ENCODE assay signal across 8 mouse cellular contexts in genomic region chr15:81190011-81190629, GRCm38 (mm10). TPM values are rescaled to one million over a fixed set of nuclear protein-coding genes. Genes with fewer than 3 reads are reported as not detected.
DNase-seq lines count a peak whose midpoint lies in the region; ATAC-seq and TF ChIP-seq lines count a peak whose summit lies in the region.

No protein-coding gene starts in this region.

- peaks cover 0 to 2% of the 10 kb centered on the region in 2 experiments; a peak in 3 of 4 replicates for H3K4me1 ChIP-seq in ES-E14 (ENCODE audit: control insufficient read depth in 2 of 2, insufficient read depth in 2 of 2, low read length in 2 of 2, poor library complexity in 1 of 2)
- peaks cover 20% of the 10 kb centered on the region for H3K4me1 ChIP-seq in hindbrain, embryonic 12.5 days
- peaks cover 4 to 7% of the 10 kb centered on the region in 2 experiments; a peak in 3 of 4 replicates for H3K4me1 ChIP-seq in liver, embryonic 14.5 days (replicated peaks; ENCODE audit: control insufficient read depth in 2 of 2, insufficient read depth in 2 of 2, low read length in 1 of 2)
- H3K4me1 ChIP-seq in small intestine, adult 2 months (ENCODE audit: control insufficient read depth, insufficient read depth, insufficient read length, low read length) = peaks cover 5% of the 10 kb centered on the region; the same call in 1 of the 2 replicates

- TF ChIP-seq POLR2A in small intestine, adult 2 months (IDR thresholded peaks at IDR 0.05; ENCODE audit: low read depth, low read length) = no peak

- peak overlapping the region; percentile 81 for H3K9ac ChIP-seq in ES-E14 (ENCODE audit: insufficient read depth, low read depth, low read length, poor library complexity, severe bottlenecking)
- peak overlapping the region; percentile 95 for H3K9ac ChIP-seq in hindbrain, embryonic 12.5 days
- peak overlapping the region; percentile 80 for H3K9ac ChIP-seq in liver, embryonic 14.5 days (replicated peaks)

- H3K4me2 ChIP-seq in hindbrain, embryonic 12.5 days (replicated peaks) = peak overlapping the region; percentile 85
- H3K4me2 ChIP-seq in liver, embryonic 14.5 days (ENCODE audit: low read depth) = peak overlapping the region; percentile 86

- no peak for TF ChIP-seq CTCF in layer of hippocampus, adult 2 months (conservative IDR thresholded peaks at IDR 0.05)
- TF ChIP-seq CTCF in liver, embryonic 14.5 days (IDR thresholded peaks at IDR 0.05; ENCODE audit: low read depth) = no peak
- TF ChIP-seq CTCF in small intestine, adult 2 months (IDR thresholded peaks at IDR 0.05; ENCODE audit: extremely low read depth, insufficient read length, insufficient replicate concordance, low read depth, low read length) = no peak

- TF ChIP-seq EP300 in liver, embryonic 14.5 days (IDR thresholded peaks at IDR 0.05; ENCODE audit: low read depth) = no peak

- no peaks in the 10 kb centered on the region for H3K36me3 ChIP-seq in ES-E14 (ENCODE audit: control insufficient read depth, insufficient read depth, low read length, poor library complexity, severe bottlenecking)
- H3K36me3 ChIP-seq in hindbrain, embryonic 12.5 days = peaks cover 7% of the 10 kb centered on the region; the same call in 1 of the 2 replicates
- no peaks in the 10 kb centered on the region for H3K36me3 ChIP-seq in liver, embryonic 14.5 days (replicated peaks; ENCODE audit: control insufficient read depth, insufficient read depth, low read depth)
- no peaks in the 10 kb centered on the region for H3K36me3 ChIP-seq in small intestine, adult 2 months (ENCODE audit: control insufficient read depth, insufficient read depth, low read length)

- peak overlapping the region; percentile 100 for H3K4me3 ChIP-seq in layer of hippocampus, adult 2 months
- H3K4me3 ChIP-seq in ES-E14 (ENCODE audit: insufficient read depth in 1 of 2, low read depth in 1 of 2, low read length in 2 of 2, poor library complexity in 1 of 2, severe bottlenecking in 1 of 2) = peak overlapping the region; percentile 89 to 100
- H3K4me3 ChIP-seq in hindbrain, embryonic 12.5 days = peak overlapping the region; percentile 91
- peak overlapping the region; percentile 81 to 82 for H3K4me3 ChIP-seq in liver, embryonic 14.5 days (ENCODE audit: insufficient read depth in 1 of 2, low read depth in 2 of 2, low read length in 2 of 2)
- peak overlapping the region; percentile 94 for H3K4me3 ChIP-seq in small intestine, adult 2 months (ENCODE audit: low read depth, low read length)

- ATAC-seq in hindbrain, embryonic 12.5 days (ENCODE audit: low FRiP score) = no peak
- ATAC-seq in liver, embryonic 14.5 days (ENCODE audit: insufficient read depth) = peak; percentile 13; the same call in 1 of the 2 replicates

- H3K9me3 ChIP-seq in ES-E14 (ENCODE audit: control insufficient read depth, insufficient read depth, low read depth, low read length) = no peaks in the 10 kb centered on the region
- no peaks in the 10 kb centered on the region for H3K9me3 ChIP-seq in hindbrain, embryonic 12.5 days (replicated peaks)
- no peaks in the 10 kb centered on the region for H3K9me3 ChIP-seq in liver, embryonic 14.5 days (ENCODE audit: control insufficient read depth, low read length)

- H3K27ac ChIP-seq in layer of hippocampus, adult 2 months = peak overlapping the region; percentile 86
- 0 out of 2 replicates have a peak overlapping the region, but pooled peaks have one; percentile 34 for H3K27ac ChIP-seq in ES-E14 (ENCODE audit: insufficient read depth, low read depth, low read length, poor library complexity, severe bottlenecking)
- H3K27ac ChIP-seq in hindbrain, embryonic 12.5 days = peak overlapping the region; percentile 80
- no peak overlapping the region for H3K27ac ChIP-seq in liver, embryonic 14.5 days
- H3K27ac ChIP-seq in small intestine, adult 2 months (ENCODE audit: insufficient read depth, low read depth, low read length) = peak overlapping the region; percentile 23; the same call in 1 of the 2 replicates

- in situ Hi-C loops in ES-E14 (cut with MboI; ENCODE audit: low sequenced_read_pairs in 2 of 2, unreplicated experiment in 2 of 2) = no loop called here

- WGBS in hindbrain, embryonic 12.5 days = under 1% methylated on average over 44 of the region's 46 CpGs
- 1% methylated on average over 46 of the region's 46 CpGs for WGBS in liver, embryonic 14.5 days (ENCODE audit: insufficient replicate concordance)
- WGBS in small intestine, adult 2 months = 0% methylated on average over 45 of the region's 46 CpGs

- DNase-seq in layer of hippocampus, adult 2 months (ENCODE audit: low spot score in 2 of 2) = no peak
- no peak for DNase-seq in layer of hippocampus, adult 9-11 months
- peak; percentile 41 for DNase-seq in ES-E14 (ENCODE audit: low read depth, low spot score)
- DNase-seq in cerebellum, adult 9-11 months = peak; percentile 62
- DNase-seq in liver, embryonic 14.5 days (ENCODE audit: low read depth in 3 of 3, low spot score in 3 of 3) = peak in 1 of 3 experiments; percentile 6
- no peak for DNase-seq in gastrocnemius, adult 18-20 months (ENCODE audit: low spot score)

- no peaks in the 10 kb centered on the region for H3K27me3 ChIP-seq in hindbrain, embryonic 12.5 days
- no peaks in the 10 kb centered on the region for H3K27me3 ChIP-seq in liver, embryonic 14.5 days (ENCODE audit: control insufficient read depth, insufficient read depth, low read length)
- no peaks in the 10 kb centered on the region for H3K27me3 ChIP-seq in small intestine, adult 2 months (ENCODE audit: control insufficient read depth, insufficient read depth, low read length)

TF ChIP-seq in ES-E14, 5 proteins besides CTCF, POLR2A, EP300 and RAD21:
- TF ChIP-seq ZNF384 (IDR thresholded peaks at IDR 0.05; ENCODE audit: low read depth, low read length) = no peak
- no peak for TF ChIP-seq CHD2 (IDR thresholded peaks at IDR 0.05; ENCODE audit: low read depth, low read length)
- no peak for TF ChIP-seq MAFK (IDR thresholded peaks at IDR 0.05; ENCODE audit: insufficient read depth, low read depth, low read length)
- no peak; the same call in 1 of the 2 replicates for TF ChIP-seq HCFC1 (IDR thresholded peaks at IDR 0.05; ENCODE audit: borderline replicate concordance, insufficient read depth, low read length)
- TF ChIP-seq ZC3H11A (IDR thresholded peaks at IDR 0.05; ENCODE audit: borderline replicate concordance, low read depth, low read length) = no peak
TF ChIP-seq in ES-E14: peak in this region for 0.

RNA-seq across cellular contexts. Expression of gene Mrtfa, which starts 0.4 kb away (rescaled TPM):
- total RNA-seq in layer of hippocampus, adult 2 months (2021) = 100 to 1,000 TPM; 109 to 115 TPM
- total RNA-seq in ES-E14 (2012; rRNA removed) = 16.5 and 16.7 TPM in 2 replicates
- polyA plus RNA-seq in hindbrain, embryonic 12.5 days (2016; fragmentation: Nextera tagmentation; extraction: Ambion mirVana) = 29.8 and 30.6 TPM in 2 replicates
- 3.4 and 4.3 TPM in 2 replicates for polyA plus RNA-seq in liver, embryonic 14.5 days (2012; rRNA removed)
- 4.3 and 4.8 TPM in 2 replicates for polyA plus RNA-seq in liver, embryonic 14.5 days (2014; fragmentation: Nextera tagmentation; extraction: Ambion mirVana)
- 16.8 and 34.5 TPM in 2 replicates for polyA plus RNA-seq in small intestine, adult 2 months (2012; rRNA removed)
- total RNA-seq in gastrocnemius, adult 18-20 months (2021) = 10 to 100 TPM; 17.5 to 17.7 TPM

RNA-seq across cellular contexts. Expression of gene Mchr1, which starts 45.2 kb away (rescaled TPM):
- total RNA-seq in layer of hippocampus, adult 2 months (2021) = 10 to 100 TPM; 24.6 to 24.9 TPM
- 0.09 and 0.11 TPM in 2 replicates for total RNA-seq in ES-E14 (2012; rRNA removed)
- 0.74 and 1.2 TPM in 2 replicates for polyA plus RNA-seq in hindbrain, embryonic 12.5 days (2016; fragmentation: Nextera tagmentation; extraction: Ambion mirVana)
- polyA plus RNA-seq in liver, embryonic 14.5 days (2012; rRNA removed) = not detected in 2 replicates
- polyA plus RNA-seq in liver, embryonic 14.5 days (2014; fragmentation: Nextera tagmentation; extraction: Ambion mirVana) = 0.11 TPM in 1 of 2 replicates, not detected in the other
- polyA plus RNA-seq in small intestine, adult 2 months (2012; rRNA removed) = 0.32 and 0.71 TPM in 2 replicates
- total RNA-seq in gastrocnemius, adult 18-20 months (2021) = 1 to 10 TPM; 1.5 to 3.3 TPM

Comparison
In these comparisons a context has a peak if more than half of its experiments do, and no peak if none do; other contexts are left out.
1. DNase-seq: peak in ES-E14 (single experiment) and cerebellum, adult 9-11 months (single experiment); none in layer of hippocampus, adult 2 months (0 of 2), layer of hippocampus, adult 9-11 months (single experiment) and gastrocnemius, adult 18-20 months (single experiment).
2. RNA of gene Mchr1, which starts 45.2 kb away (total RNA-seq): 24.6 to 24.9 TPM in layer of hippocampus, adult 2 months; 1.5 to 3.3 TPM in gastrocnemius, adult 18-20 months and 0.09 to 0.11 TPM in ES-E14; every median in the first group is over 4 times any median in the second.
3. Peak in every context shown above with its lines, with median percentiles within 50 percentile points of each other: H3K4me3 ChIP-seq and H3K9ac ChIP-seq.